Mouse (Mus musculus): Measurements from ENCODE around the gene Ramac. TPM values are rescaled to one million over a fixed set of nuclear protein-coding genes. Genes with fewer than 3 reads are reported as not detected.

The Ramac gene
- total RNA-seq (2021), result 10 to 100 TPM; 66.2 to 74.1 TPM

DNA sequence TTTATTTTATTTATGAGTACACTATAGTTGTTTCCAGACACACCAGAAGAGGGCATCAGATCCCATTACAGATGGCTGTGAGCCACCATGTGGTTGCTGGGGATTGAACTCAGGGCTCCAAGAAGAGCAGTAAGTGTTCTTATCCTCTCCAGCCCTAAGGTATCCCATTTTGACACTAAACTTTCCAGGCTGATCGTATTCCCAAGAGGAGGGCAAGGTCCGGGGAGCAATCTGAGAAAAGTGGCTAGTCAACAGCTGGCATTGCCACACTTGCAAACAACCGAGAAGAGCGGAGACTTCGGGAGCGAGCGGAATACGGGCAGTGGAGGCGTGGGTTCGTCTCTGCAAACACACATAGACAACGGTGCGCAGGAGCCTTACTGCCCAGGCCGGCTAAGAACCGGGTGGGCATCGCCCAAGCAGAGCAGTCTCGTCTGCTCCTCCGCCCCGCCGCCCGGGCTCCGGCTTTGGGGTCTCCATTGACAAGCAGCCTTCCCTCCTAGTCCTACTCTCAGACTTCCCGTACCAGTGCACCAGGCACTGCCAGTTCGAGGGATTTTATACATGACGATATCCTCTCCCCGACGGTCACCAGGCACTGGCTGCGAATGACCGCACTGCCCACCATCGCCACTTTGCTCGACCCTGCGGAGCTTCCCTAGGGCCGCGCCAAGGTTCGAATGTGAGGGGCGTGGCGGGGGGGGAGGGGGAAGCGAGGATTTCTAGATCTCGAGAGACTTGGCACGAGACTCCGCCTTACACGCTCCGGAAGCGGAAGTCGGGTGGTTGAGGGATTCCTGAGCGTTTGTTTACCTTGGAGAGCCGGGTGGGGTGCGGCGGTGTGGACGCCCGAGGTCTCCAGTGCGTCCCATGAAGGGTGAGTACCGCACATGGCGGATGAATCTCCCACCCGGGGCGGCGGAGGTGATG is at the start of gene Ramac:
Gene Ramac (plus strand): TSS at position 746 of the 930 bp plus-strand sequence.
- DNase-seq (ENCODE audit: extremely low spot score in 1 of 2, low spot score in 1 of 2), result peak; percentile 71 to 73

DNA sequence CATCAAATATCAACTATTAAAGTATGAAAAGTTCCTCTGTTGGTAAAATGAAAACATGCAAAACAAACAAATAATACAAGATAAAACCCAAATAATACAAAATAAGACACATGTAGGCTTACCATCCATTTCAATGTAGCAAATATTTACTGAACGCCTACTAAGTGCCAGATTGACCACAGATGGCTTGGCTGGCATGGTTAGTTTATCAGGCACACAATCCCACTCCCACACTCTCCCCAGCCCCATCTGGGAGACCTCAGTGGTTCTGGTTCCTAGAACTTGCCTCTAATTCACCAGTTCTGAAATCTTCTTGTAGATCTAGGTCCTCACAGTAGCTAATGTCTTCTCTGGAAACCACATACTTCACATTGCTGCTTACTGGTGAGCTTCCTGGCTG is 44.1 kb upstream of the Ramac start:
- peak in 1 of 2 experiments; percentile 22 for DNase-seq (ENCODE audit: extremely low spot score in 1 of 2, low spot score in 1 of 2)

DNA sequence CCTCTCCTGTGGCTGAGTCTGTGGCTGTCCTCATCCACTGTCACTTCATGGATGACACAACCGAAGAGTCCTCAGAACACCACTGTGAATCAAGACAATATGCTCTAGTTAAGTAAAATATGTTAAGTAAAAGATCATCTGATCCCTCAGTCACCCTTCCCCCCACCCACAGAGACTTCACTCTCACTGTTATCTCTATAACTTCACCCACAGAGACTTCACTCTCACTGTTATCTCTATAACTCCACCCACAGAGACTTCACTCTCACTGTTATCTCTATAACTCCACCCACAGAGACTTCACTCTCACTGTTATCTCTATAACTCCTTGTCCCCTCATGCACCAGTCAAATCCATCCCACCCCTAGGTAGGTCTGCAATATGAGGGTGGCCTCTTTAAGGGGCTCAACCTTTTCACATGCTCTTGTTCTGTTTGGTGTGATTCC is 43.5 kb upstream of the Ramac start:
- DNase-seq (ENCODE audit: extremely low spot score in 1 of 2, low spot score in 1 of 2), result no peak

DNA sequence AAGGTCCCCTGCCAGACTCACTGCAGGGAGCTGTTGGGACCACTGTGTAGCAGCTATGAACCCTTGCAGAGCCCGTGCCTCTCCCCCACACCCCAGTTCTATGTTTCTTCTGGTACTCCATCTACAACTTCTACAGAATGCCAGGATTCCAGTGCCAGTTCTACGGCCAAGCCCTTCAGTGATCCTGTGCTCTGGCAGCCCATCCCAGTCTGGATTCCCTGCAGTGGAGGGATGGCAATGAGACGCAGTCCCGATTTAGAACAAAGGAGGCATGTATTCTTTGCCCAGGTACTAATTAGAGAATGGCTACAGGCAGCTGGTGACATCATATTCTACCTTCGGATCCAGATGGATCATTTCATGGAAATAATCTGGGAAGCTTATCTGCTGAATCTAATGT is 41.5 kb upstream of the Ramac start:
- DNase-seq (ENCODE audit: extremely low spot score in 1 of 2, low spot score in 1 of 2), result no peak

DNA sequence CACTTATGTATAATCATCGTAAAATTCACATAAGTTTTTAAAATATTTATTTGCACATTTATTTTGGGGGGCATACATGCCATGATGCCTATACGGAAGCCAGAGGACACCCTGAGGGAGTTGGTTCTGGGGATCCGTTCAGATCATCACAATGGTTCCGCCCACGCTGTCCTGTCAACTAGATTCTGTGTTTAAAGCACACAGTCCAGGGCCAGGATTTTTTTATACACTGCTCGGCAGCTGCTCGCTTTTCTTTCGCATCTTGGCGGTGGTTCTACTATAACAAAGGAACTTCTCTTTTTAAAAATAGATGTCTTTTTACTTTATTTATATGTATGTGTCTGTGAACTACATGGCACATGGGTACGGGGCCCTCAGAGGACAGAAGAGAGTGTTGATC is 38.9 kb upstream of the Ramac start:
- no peak for DNase-seq (ENCODE audit: extremely low spot score in 1 of 2, low spot score in 1 of 2)

DNA sequence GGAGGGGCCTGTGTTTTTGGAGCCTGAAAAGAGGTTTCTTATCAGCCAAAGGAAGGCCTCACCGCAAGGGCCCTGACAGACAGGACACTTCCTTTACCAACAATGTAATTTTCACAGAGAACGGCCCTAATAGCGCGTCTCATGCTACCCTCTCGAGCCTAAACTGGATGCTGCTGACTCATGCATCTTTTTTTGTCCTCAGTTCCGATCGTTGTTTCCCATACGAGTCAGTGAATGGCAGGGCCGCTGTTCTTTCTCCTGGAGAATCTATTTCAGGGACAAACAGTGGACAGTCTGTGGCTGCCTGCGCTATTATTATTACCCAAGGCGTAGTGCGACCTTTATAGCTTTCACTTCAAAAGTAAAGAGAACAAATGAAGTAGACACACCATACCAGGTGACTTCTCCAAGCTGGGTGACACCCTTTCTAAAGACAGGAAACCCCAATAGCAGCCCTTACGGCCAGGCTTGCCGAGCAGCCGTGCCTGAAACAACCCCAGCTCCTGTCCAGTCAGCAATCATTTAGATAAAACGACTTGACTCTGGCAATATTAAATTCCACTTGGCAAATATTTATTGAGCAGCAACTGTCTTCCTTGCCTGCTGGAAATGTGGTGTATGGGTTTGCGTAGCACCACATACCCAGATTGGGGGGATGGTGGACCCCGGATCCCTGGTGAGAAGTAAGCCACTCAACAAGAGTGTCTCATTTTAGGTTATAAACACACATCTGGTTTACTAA is 36.6 kb upstream of the Ramac start:
- DNase-seq (ENCODE audit: extremely low spot score in 1 of 2, low spot score in 1 of 2), result no peak

DNA sequence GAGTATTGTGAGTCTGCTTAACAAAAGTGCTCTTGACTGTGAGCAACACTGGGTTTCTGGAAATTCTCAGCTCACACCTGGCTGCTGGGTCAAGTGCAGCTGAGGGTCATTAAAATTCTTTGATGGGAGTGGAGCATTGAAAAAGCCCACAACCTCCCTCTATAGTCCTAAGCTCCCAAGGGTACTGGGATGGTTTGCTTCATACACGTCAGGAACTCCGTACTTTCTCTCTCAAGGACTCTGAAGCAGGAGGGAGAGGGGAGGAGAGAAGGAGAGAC is 36.1 kb upstream of the Ramac start:
- no peak for DNase-seq (ENCODE audit: extremely low spot score in 1 of 2, low spot score in 1 of 2)

DNA sequence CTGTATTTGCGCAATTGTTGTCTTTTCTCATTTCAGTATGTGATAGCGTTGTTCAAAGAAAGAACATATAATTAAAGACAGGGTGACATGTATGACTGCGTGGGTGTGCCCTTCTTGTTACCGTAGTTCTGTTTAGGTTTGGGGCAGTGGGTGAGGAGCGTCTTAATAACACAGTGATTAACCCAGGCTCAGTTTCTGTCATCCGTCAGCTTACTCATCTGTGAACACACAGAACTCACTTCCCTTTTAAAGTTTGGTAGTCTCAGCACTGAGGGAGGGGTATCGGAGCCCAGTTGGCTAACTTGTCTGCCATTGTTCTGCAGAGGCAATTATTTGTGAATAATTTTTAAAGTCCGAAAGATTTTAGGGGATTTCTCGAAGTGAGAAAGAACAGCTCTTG is 35.0 kb upstream of the Ramac start:
- no peak for DNase-seq (ENCODE audit: extremely low spot score in 1 of 2, low spot score in 1 of 2)

DNA sequence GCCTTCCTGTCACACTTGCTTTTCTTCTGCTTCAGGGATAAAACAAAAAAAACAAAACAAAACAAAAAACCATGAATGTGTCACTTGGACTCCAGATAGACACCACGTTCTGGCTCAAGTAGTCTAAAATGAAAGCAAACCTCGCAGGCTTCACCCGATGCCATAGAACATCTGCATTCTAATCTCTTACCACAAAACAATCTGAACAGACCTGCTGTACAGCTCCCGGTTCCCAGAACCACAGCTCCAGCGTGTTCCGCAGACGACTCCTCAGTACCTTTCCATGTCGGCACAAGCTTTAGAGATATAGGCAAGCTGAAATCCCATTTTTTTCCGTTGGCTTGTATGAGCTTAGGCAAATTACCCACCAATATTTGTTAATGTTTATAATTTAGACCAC is 32.9 kb upstream of the Ramac start:
- DNase-seq (ENCODE audit: extremely low spot score in 1 of 2, low spot score in 1 of 2), result no peak

DNA sequence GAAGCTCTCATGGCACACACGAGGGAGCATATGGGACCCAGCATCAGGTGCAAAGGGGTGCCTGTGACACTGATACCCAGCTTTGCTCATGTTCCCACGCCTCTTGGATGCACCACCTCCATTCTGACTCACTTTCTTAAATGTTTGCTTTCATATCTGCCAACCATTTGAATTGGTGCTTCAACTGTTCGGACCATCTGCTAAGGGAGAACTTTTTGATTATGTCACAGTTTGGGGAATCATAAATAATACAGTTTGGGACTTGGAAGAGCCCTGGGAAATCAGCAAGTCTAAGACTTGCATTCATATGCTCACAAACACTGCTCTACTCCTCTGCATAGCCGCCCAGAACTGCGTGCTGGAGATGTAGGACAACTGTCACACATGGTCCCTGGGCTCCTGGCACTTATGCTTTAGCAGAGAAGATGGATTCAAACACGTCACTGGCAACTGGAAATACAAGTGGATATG is 31.5 kb upstream of the Ramac start:
- DNase-seq (ENCODE audit: extremely low spot score in 1 of 2, low spot score in 1 of 2), result peak in 1 of 2 experiments; percentile 10

DNA sequence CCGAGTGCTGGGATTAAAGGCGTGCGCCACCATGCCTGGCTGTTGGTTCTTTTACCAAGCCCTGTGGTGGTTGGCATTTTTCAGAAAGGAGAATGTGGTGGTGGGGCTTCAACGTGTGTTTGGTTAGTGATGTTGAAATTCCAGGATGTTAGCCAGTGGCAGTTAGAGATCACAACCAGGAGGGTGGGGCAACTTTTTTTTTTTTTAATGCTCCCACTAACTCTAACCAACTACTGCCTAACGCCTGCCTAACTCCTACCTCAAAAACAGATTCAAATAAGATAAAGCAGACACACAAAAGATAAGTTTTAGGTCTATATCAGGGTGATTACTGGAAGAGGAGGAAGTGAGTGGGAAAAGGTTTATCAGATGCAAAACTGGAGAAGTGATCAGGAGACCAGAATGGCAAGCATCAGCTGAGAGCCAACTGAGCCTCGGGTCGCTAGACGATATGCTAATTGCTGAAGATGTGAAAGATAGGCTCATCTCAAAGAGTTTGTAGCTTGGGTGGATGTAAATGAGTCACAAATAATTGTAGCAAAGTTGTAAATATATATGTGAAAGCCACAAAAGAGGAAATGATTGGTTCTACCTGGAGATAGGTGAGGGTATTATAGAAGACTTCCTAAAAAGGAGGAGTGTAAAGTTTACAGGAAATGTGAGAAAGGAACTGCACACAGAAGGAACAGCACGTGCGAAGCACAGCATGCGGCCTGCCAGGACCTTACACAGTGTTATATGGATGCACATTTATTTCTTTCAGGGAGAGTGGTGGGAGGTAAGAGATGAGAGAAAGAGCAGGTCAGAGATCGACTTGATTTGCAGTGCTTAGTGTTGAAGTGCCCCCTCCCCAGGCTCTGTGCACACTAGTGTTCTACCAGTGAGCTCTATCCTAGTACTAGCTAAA is 30.3 kb upstream of the Ramac start:
- DNase-seq (ENCODE audit: extremely low spot score in 1 of 2, low spot score in 1 of 2), result no peak

DNA sequence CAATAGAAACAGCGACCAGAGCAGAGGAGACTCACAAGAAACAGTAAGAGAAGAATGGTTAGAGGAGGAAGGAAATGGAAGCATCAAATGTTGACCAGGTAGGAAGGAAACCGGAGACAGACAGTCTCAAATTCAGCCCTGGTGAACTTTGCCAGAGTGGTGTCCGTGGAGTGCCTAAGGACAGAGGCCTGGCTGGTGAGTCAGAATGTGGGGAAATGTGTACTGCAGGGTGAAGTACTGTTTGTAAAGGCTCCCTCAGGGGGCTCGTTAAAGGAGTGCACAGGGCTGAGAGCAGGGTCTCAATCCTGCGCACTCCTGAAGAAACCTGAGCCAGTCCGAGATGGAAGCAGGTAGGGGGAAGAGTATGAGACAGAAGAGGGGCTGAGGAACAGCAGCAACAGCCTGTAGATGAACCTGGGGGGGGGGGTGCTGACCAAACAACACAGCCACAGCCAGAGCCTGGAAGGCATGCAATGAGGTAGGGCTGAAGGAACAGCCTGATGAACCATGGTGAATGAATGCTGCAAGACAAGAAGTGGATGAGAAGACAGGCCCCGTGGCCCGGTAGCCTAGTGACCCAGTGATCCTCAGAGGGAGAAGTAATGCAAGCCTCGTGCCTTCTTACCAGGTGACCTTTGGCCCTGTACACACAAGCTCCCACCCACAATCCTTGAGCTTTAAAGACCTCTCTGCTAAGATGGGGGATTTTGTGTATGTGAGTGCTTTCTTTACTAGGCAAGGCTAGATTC is 27.3 kb upstream of the Ramac start:
- no peak for DNase-seq (ENCODE audit: extremely low spot score in 1 of 2, low spot score in 1 of 2)

DNA sequence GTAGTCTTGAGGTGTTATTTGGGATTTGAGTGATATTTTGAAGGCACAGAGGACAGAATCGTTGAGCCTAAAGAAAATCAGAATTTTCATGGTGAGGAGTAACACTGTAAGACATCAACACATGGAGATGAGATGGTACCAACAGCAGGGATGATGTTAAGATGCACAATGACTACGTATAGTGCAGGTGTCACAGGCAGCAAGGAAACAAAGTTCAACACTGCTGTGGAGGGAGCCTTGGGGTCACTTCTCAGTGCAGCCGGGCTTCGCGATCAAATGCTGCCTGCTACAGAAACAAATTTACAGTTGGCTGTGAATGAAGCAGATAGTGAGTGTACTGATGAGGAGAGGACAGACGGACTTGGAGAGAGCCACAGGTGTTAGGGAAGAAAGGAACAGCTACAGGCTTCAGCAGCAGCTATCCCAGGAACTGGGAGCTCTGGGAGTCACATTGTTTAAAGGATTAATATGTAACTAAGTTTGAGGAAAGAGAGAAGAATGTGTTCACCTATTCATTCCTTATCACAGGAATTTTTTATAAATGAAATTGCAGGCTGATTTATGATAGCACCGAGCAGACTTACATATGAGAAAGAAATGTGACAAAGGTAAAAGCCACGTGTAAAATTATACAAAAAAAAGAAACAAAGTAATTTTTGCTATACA is 23.9 kb upstream of the Ramac start:
- DNase-seq (ENCODE audit: extremely low spot score in 1 of 2, low spot score in 1 of 2), result no peak

DNA sequence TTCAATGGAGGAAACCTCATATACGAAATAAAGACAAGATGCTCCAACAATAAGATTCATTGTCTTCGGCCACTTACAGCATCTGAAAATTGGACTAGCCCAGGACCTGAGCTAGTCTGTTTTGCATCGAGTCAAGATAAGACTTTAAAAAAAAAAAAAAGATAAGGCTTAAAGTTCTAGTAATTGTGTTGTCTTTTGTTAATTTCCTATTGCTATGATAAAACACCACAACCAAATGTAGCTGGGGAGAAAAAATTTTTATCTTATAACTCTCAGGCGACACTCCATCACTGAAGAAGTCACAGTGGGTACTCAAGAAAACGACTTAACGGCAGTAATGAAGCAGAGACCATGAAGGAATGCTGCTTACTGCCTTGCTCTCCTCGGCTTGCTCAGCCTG is 22.7 kb upstream of the Ramac start:
- no peak for DNase-seq (ENCODE audit: extremely low spot score in 1 of 2, low spot score in 1 of 2)

DNA sequence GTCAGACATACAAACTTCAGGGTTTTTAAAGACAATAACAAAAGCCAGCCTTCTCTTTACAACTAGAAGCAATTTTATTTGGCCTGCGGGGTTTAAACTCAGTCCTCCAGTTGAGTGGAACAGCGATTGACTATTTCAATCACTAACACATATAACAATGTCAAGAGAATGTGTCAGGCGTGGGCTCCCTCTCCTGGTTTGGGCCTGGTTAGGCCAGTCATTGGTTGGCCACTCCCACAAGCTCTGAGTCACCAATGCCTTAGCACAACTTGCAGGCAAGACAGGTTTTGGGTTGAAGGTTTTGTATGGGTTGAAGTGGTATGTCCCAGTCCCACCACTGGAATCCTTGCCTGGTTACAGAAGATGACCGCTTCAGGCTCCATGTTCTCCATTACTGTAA is 18.6 kb upstream of the Ramac start:
- DNase-seq (ENCODE audit: extremely low spot score in 1 of 2, low spot score in 1 of 2), result no peak

DNA sequence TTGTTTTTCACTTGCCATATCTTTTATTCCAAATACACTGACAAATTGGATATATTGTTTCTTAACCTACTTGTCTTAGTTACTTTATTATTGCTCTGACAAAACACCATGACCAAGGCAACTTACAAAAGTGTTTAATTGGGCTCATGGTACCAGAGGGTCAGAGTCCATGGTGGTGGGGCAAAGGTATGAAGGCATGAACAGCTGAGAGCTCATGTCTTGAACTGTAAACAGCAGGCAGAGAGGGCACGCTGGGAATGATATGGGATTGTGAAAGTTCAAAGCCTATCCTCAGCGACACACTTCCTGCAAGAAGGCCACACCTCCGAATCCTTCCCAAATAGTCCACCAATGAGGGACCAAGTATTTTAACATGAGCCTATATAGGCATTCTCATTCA is 14.8 kb upstream of the Ramac start:
- DNase-seq (ENCODE audit: extremely low spot score in 1 of 2, low spot score in 1 of 2), result no peak

DNA sequence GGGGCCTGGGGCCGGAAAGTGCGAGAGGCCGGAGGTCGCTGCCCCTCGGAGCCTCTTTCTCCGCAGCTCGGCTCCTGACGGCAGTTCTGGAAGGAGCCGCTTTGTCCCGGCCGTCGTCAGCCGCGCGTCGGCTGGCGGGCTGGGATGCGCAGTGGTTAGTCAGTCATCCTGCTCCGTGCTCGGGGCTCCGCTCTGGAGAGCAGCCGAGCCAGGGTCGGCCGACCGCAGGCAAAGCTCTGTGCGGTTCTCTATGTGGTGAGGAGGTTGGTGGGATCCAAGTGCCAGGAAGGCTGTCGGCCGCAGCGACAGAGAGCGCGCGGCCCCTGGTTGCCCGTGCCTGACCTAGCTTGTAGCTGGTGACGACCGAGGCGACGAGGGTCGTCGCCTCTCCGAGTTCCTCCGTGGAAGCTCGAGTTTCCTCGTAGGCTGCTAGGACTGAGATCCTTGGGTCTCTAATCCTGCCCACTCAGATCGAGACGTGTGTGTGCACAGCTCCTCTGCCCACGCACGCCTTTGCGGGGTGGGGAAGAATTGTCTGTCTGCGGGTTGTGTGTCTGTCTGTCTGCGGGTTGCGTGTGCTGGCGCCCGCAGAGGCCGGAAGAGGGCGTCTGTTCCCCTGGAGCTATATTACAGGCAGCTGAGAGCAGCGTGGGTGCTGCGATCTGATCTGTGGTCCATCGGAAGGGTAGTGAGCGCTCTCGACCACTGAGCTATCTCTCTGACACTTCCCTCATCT is 553 bp downstream of the Ramac start:
- peak in 1 of 2 experiments; percentile 28 for DNase-seq (ENCODE audit: extremely low spot score in 1 of 2, low spot score in 1 of 2)

DNA sequence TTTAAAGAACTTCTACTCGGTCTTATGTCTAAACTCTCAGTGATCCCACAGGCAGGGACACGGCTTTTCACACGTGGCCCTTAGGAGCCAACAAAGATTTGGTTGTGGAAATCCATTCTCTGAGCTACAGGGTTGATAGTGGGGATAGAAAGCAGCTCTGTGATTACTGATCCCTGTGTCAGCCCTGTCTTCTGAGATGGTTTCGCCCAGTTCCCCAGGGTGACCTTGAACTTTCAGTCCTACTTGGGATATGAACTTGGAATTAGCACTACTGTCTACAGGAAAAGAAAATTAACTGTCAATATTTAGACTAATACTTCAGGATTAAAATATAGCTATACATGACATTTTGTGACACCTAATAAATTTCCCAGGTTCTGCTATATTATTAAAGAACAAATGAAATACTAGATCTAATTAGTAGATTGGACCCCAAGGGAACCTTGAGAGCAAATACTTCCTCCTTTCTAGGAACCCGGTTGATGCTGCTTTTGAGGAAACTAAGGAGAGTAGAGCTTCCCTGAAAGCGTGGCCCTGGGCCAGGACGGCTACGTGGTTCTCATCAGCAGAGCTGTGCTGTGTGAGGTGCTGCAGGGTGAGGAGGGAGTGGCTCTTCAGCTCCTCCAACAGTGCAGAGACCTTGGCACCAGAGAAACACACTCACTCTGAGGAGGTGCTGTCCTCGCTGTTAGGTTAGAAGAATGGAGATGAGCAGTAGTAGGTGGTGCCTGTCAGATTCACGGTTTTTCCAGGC is 10.2 kb downstream of the Ramac start:
- no peak for DNase-seq (ENCODE audit: extremely low spot score in 1 of 2, low spot score in 1 of 2)

All from layer of hippocampus, postnatal 25 days (tissue).